Mouse (Mus musculus) cerebellum, postnatal 14 days (tissue): Measurements from ENCODE around the gene Rhot2.

Experiments
- DNase-seq, 2 experiments: peaks; one replicate each; pipeline ENCODE4 v3.0.0; 2021; ENCODE audit warnings: mixed read lengths in 2 of 2

Gene Rhot2

DNA sequence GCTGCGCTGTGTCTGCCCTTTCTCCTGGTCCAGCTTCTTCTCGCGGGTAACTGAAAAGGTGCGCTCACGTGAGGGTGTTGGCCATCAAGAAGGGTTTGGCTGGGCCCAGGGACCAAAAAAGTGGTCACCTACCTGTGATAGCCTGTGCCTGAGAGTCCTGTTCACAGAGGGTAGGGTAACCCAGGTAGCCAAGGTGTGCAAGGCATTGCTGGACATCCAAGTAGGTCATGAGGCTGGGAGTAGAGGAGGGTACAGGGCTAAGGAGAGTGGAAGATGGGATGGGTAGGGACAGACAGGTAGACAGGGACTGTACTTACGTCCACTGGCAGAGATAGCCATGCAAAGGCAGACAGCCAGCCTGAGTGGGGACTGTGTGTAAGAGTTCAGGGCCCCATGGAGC lies 4.1 kb downstream of the Rhot2 start:
- DNase-seq: no peak

- no peak for DNase-seq
These were observed 5.0 kb downstream of the Rhot2 start for GRCm38 (mm10) chr17:25839455-25840235.

GRCm38 (mm10) chr17:25838904-25839303 lies 5.7 kb downstream of the Rhot2 start:
- DNase-seq: no peak

DNA sequence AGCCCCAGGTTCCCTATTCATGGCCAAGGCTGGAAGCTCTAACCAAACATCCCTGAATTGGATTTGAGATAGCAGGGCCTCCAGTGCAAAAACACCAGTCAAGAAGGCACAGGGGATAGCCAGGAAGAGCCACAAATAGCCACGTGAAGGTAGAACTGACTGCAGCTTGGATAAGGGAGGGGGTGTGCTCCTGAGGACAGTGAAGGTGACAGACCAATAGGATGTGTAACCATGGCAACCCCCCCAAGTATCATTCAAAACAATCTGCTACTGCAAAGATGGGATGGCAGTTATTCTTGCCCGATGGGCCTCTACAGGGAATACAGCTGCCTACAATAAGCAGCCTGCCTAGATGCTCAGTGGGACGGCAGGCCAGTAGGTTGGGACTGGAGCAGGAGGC lies 7.1 kb downstream of the Rhot2 start:
- no peak for DNase-seq

DNA sequence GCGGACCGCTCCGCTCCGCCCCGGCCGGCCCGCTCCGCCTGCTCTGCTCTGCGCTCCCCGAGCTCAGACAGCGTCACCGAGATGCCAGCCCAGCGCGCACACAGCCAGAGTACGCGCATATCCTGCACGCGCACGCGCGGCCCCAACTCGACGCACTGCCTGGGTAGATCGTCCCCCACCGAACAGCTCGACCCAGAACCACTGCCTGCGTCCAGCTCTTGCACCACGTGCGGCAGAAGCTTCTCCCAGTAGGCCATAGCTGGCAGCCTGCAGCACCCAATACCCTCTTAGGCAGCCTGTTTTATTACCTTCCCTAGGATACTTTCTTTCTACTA lies 7.6 kb downstream of the Rhot2 start, which contains the start of gene Rhbdl1:
Gene Rhbdl1 (minus strand): TSS at position 220 of the 335 bp plus-strand sequence.
- peak; percentile 91 for DNase-seq

GRCm38 (mm10) chr17:25836397-25837075 lies 8.1 kb downstream of the Rhot2 start:
- peak in 1 of 2 experiments; percentile 61 for DNase-seq

- DNase-seq: no peak
These were observed 8.8 kb downstream of the Rhot2 start for GRCm38 (mm10) chr17:25835816-25836215.

DNA sequence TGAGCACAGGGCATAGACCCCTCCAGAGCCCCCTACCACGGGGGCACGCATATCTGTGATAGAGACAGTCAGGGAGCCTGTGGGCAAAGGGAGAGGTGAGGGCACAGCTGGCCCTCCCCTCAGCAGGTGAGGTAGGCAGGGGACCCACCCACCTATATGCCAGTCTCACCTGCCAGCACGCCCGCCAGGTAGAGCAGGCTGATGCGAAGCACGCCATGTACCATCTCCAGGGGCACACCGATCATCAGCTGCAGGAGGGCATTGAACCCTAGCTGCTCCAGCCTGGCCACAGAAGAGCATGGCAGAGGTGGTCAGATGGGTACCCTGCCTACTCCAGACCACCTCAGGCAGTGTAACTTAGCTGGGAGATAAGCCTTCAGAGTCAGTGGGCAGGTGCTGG lies 9.3 kb downstream of the Rhot2 start:
- no peak for DNase-seq

GRCm38 (mm10) chr17:25834595-25835222 lies 9.9 kb downstream of the Rhot2 start:
- no peak for DNase-seq

DNA sequence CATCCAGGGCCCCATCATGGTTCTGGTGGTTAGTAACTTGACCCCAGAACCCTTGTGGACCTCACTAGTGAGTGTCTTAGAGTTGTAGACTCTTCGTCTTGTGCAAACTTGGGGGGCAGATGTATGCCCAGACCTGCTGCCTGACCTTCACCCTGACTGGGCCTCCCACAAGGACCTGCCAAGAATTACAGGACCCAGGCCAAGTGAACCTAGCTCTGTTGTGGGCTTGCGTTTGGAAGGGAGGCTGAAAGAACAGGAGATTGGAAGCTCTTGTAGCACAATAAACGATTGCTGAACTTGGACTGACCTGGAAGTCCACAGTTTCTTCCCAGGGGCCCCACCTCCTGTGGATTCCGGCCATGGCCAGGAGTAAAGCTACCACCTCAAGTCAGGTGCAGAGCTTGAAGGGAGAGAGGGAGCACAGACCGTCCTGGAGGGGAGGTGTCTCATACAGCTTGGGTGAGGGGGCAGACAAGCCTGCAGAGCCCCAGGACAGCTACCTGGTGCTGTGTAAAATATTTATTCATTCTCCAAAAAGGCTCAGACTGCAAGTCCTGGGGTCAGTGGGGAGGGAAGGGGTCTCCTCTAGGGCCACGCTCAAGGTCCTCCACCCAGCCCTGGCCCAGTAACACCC lies 10.6 kb downstream of the Rhot2 start:
- no peak for DNase-seq

DNA sequence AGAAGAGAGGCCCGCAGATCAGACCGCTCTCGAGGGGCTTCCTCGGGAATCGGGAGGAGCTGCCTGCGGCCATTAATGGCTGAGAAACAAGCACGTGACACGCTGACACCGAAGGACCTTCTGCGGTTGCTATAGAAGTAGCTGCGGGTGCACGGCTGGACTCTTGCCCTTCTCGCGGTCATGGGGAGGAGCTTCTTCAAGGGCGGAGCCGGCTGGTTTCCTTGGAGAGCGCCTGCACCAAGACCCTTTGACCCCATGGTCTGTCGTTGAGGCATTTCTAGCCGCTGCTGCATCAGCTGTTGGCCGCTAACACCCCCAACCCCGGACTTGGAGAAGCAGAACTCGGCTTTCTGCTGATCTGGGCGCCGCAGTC lies 11.4 kb downstream of the Rhot2 start, which contains the start of gene Stub1:
Gene Stub1 (minus strand): TSS at position 114 of the 373 bp plus-strand sequence.
- peak; percentile 92 to 94 for DNase-seq

DNA sequence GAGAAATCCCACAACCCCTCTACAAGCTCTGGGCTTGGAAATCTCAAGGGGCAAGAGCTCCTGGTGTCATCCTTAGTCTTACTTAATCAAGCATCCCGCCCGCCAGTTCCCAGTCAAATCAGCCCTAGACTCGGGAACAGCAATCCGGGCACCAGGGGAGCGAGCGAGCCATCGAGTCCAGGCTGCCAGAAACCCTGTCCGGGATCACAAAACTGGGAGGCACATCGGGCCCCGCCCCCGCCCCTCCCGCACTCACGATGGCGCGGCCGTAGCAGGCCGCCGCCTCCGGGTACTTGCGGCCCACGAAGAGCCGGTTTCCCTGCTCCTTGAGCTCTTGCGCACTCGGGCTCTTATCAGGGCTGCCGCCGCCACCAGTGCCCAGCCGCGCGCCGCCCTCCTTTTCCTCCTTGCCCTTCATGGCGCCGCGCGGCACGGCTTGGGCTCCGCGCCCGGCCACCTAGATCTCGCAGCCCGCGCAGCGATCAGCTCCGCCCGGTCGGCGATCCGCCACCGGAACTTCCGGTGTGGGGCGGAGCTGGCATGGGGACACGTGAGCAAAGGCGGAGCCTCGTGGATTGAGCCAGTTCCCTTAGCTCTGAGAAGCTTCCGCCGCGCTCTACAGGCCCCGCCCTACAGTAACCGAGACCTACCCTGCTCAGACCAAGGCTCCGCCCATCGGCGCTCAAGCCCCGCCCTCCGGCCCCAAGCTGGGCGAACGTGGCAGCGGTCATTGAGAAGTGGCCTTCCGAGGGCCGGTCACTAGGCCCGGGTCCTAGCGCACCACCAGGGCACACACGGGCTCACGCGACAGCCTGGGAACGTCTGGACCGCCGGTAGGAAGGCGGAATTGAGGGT lies 12.0 kb downstream of the Rhot2 start:
- DNase-seq: peak; percentile 99 to 100

GRCm38 (mm10) chr17:25831451-25832281 lies 13.0 kb downstream of the Rhot2 start:
- DNase-seq: peak; percentile 67 to 77

- no peak for DNase-seq
These were observed 13.7 kb downstream of the Rhot2 start for GRCm38 (mm10) chr17:25830806-25831431.

DNA sequence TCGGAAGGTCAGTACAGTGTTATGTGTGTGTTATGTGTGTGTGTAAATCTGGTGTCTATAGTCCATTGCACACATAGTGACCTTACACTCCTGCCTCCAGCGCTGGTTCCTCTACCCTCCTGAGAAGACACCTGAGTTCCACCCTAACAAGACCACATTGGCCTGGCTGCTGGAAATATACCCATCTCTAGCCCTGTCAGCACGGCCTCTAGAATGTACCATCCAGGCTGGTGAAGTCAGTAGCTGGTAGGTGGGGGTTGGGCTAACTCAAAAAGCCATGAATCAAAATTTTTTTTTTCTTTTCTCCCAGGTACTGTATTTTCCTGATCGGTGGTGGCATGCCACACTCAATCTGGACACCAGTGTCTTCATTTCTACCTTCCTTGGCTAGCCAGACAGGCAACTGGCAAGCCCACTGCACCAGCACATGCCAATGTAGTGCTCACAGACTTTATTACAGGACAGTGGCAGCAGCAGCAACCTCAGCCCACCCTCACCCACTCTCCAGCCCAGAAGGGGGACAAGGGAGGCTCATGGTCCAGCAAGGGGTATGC lies 14.4 kb downstream of the Rhot2 start:
- DNase-seq: no peak

DNA sequence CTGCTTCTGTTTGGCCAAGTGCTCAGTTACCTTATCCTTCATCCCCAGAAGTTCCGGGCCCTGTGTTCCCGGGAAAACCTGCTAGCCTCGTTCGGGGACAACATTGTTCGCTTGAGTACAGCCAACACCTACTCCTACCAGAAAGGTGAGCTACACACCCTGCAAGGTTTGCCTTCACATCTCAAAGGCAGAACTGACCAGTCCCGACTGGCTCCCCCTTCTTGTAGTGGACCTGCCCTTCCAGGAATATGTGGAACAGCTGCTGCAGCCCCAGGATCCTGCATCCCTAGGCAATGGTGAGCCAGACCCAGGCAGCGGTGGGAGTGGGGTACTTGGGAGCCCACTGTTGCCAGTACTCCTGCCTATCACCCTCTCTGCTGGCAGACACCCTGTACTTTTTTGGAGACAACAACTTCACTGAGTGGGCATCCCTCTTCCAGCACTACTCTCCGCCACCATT lies 15.1 kb downstream of the Rhot2 start:
- no peak for DNase-seq

DNA sequence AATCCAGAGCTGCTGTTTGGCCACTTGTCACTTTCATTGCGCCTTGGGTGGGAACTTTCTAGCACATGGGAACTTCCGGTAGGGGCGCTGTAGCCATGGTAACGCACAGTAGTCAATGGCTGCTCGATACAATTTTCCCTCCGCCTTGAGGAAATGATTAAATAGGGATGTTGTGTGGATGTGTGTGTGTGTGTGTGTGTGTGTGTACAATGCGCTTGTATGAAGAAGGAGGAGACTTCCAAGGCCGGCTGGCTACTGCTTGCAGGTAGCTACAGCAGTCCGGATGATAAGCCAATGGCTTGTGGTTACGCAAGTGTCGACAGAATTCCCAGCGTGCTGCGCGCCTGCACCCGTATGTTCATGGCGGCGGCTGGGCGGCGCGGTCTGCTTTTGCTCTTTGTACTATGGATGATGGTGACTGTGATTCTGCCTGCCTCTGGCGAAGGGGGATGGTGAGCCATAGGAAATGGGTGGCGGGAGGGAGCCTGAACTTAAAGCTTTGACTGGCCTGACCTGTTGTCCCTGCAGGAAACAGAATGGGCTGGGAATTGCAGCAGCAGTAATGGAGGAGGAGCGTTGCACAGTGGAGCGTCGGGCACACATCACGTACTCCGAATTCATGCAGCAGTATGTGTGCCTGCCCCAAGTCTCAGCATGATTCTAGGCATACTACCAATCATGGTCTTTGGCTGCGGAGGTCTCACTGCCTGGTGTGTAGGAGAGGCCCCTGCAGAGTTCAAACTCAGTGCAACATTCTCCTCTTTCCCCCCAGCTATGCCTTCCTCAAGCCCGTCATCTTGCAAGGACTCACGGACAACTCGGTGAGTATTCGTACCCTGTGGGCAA lies 15.7 kb downstream of the Rhot2 start, which contains the start of gene Jmjd8:
Gene Jmjd8 (plus strand): TSS at position 156 of the 846 bp plus-strand sequence.
- DNase-seq: peak; percentile 83 to 87

GRCm38 (mm10) chr17:25828223-25828594 lies 16.4 kb downstream of the Rhot2 start:
- no peak for DNase-seq

GRCm38 (mm10) chr17:25827546-25828222 lies 17.0 kb downstream of the Rhot2 start:
- DNase-seq: no peak
